Mouse (Mus musculus) heart, embryonic 12.5 days (tissue): ENCODE results near the gene Spag5. TPM values are rescaled to one million over a fixed set of nuclear protein-coding genes. Genes with fewer than 3 reads are reported as not detected.
"Not testable (repeated sequence)": the region's sequence is repeated elsewhere in the genome, so short reads cannot be mapped to it uniquely, and the experiment has no call there.

Experiments
- ATAC-seq: fragments of 200-750 bp; cut with Nextera tagmentation; 2 replicates; pipeline ENCODE4 v1.8.0; 2017; ENCODE audit warnings: moderate TSS enrichment, moderate library complexity; ENCODE audit not compliant: insufficient number of reproducible peaks, low FRiP score
- H3K27ac ChIP-seq: fragments of 300-500 bp; sonication (generic); 2 replicates; pipeline ENCODE4 v1.5.1; 2016; ENCODE audit warnings: mild to moderate bottlenecking, moderate library complexity; ENCODE audit not compliant: poor library complexity, severe bottlenecking
- H3K27me3 ChIP-seq: fragments of 300-500 bp; sonication (generic); replicated peaks from 2 replicates; pipeline ENCODE4 v1.6.1; 2016; ENCODE audit warnings: mild to moderate bottlenecking, moderate library complexity
- H3K36me3 ChIP-seq: fragments of 300-500 bp; sonication (generic); 2 replicates; pipeline ENCODE4 v1.6.1; 2016; ENCODE audit warnings: mild to moderate bottlenecking, moderate library complexity
- H3K4me1 ChIP-seq: fragments of 300-500 bp; sonication (generic); replicated peaks from 2 replicates; pipeline ENCODE4 v1.6.1; 2016; ENCODE audit warnings: mild to moderate bottlenecking
- H3K4me2 ChIP-seq: fragments of 300-500 bp; sonication (generic); 2 replicates; pipeline ENCODE4 v1.6.1; 2016; ENCODE audit warnings: mild to moderate bottlenecking, moderate library complexity
- H3K4me3 ChIP-seq: fragments of 300-500 bp; sonication (generic); 2 replicates; pipeline ENCODE4 v1.5.1; 2016; ENCODE audit warnings: mild to moderate bottlenecking
- H3K9ac ChIP-seq: fragments of 300-500 bp; sonication (generic); 2 replicates; pipeline ENCODE4 v1.6.1; 2016; ENCODE audit warnings: mild to moderate bottlenecking, moderate library complexity
- H3K9me3 ChIP-seq: fragments of 300-500 bp; sonication (generic); replicated peaks from 2 replicates; pipeline ENCODE4 v1.6.1; 2016; ENCODE audit warnings: mild to moderate bottlenecking, moderate library complexity
- WGBS: fragments of 180-500 bp; shearing (Covaris S2); methylation state at CpG from one replicate; pipeline ENCODE4 v1.1.7; 2016; 5-methylcytosine and 5-hydroxymethylcytosine counted together
- polyA plus RNA-seq: library from polyadenylated mRNA; unstranded; fragments of >200 nt; fragmentation: Nextera tagmentation; extraction: Ambion mirVana; gene quantifications from 2 replicates; pipeline ENCODE4 v1.2.1, GENCODE M21; 2016

Gene Spag5
- polyA plus RNA-seq: 27.2 and 34.0 TPM in 2 replicates

GRCm38 (mm10) chr11:78301357-78302084 is at the start of gene Spag5:
TSS of gene Spag5 (plus strand) at chr11:78301529.
- WGBS: under 1% methylated on average over 49 of the region's 49 CpGs
- H3K4me1 ChIP-seq: peaks cover 2% of the 10 kb centered on the region; the same call in 1 of the 2 replicates
- no peaks in the 10 kb centered on the region for H3K9me3 ChIP-seq
- H3K27me3 ChIP-seq: no peaks in the 10 kb centered on the region
- peak within 1 kb of the TSS; percentile 64 for H3K27ac ChIP-seq
- peak within 1 kb of the TSS; percentile 91 for H3K4me3 ChIP-seq
- ATAC-seq: peak; percentile 98
- peak within 1 kb of the TSS; percentile 92 for H3K4me2 ChIP-seq
- peak within 1 kb of the TSS; percentile 91 for H3K9ac ChIP-seq
- peaks cover 32% of the 10 kb centered on the region for H3K36me3 ChIP-seq

- no peak for ATAC-seq
- Histone ChIP-seq H3K9ac (no peak overlapping the region), H3K4me3 (no peak overlapping the region), H3K4me2 (no peak overlapping the region), H3K27me3 (peaks cover 4% of the 10 kb centered on the region), H3K27ac (no peak overlapping the region), H3K9me3 (no peaks in the 10 kb centered on the region), H3K4me1 (no peaks in the 10 kb centered on the region), H3K36me3 (peaks cover 31% of the 10 kb centered on the region)
- 94% methylated on average over 1 of the region's 1 CpGs for WGBS
Measured at GRCm38 (mm10) chr11:78256618-78257017, 44.7 kb upstream of the Spag5 start.

- no peaks in the 10 kb centered on the region for H3K9me3 ChIP-seq
- no peak overlapping the region for H3K9ac ChIP-seq
- peaks cover 27% of the 10 kb centered on the region for H3K36me3 ChIP-seq
- H3K4me3 ChIP-seq: peak overlapping the region; percentile 87
- no peak for ATAC-seq
- H3K27ac ChIP-seq: no peak overlapping the region
- 89% methylated on average over 2 of the region's 2 CpGs for WGBS
- peak overlapping the region; percentile 83 for H3K4me2 ChIP-seq
- peaks cover 4% of the 10 kb centered on the region for H3K27me3 ChIP-seq
- H3K4me1 ChIP-seq: peaks cover 9% of the 10 kb centered on the region
Measured at GRCm38 (mm10) chr11:78260489-78261258, 40.7 kb upstream of the Spag5 start.

- H3K4me3 ChIP-seq: peak within 1 kb of the TSS; percentile 87
- peaks cover 9% of the 10 kb centered on the region for H3K4me1 ChIP-seq
- peaks cover 4% of the 10 kb centered on the region for H3K27me3 ChIP-seq
- ATAC-seq: peak; percentile 98
- peak within 1 kb of the TSS; percentile 83 for H3K9ac ChIP-seq
- peak within 1 kb of the TSS; percentile 81 for H3K27ac ChIP-seq
- H3K4me2 ChIP-seq: peak within 1 kb of the TSS; percentile 83
- under 1% methylated on average over 104 of the region's 115 CpGs for WGBS
- H3K9me3 ChIP-seq: no peaks in the 10 kb centered on the region
- peaks cover 32% of the 10 kb centered on the region for H3K36me3 ChIP-seq
Measured at GRCm38 (mm10) chr11:78261380-78262352, 39.7 kb upstream of the Spag5 start, which contains the start of gene 2610507B11Rik. TSS of gene 2610507B11Rik (plus strand) at chr11:78261752.

GRCm38 (mm10) chr11:78262550-78262949 is 38.8 kb upstream of the Spag5 start:
- H3K4me3 ChIP-seq: peak overlapping the region; percentile 87
- H3K27ac ChIP-seq: no peak overlapping the region; the same call in 1 of the 2 replicates
- WGBS: 2% methylated on average over 8 of the region's 8 CpGs

GRCm38 (mm10) chr11:78265571-78265970 is 35.8 kb upstream of the Spag5 start:
- no peaks in the 10 kb centered on the region for H3K27me3 ChIP-seq
- ATAC-seq: no peak
- no peak overlapping the region for H3K27ac ChIP-seq
- H3K4me1 ChIP-seq: peaks cover 9% of the 10 kb centered on the region
- no peaks in the 10 kb centered on the region for H3K9me3 ChIP-seq
- peaks cover 67% of the 10 kb centered on the region for H3K36me3 ChIP-seq
- no peak overlapping the region for H3K4me2 ChIP-seq
- WGBS: 85% methylated on average over 6 of the region's 6 CpGs
- H3K9ac ChIP-seq: no peak overlapping the region
- no peak overlapping the region for H3K4me3 ChIP-seq

More at GRCm38 (mm10) chr11:78262550-78262949, 38.8 kb upstream of the Spag5 start:
- peaks cover 40% of the 10 kb centered on the region for H3K36me3 ChIP-seq
- H3K9me3 ChIP-seq: no peaks in the 10 kb centered on the region
- peak overlapping the region; percentile 83 for H3K4me2 ChIP-seq
- H3K9ac ChIP-seq: peak overlapping the region; percentile 67
- peaks cover 4% of the 10 kb centered on the region for H3K27me3 ChIP-seq
- no peak for ATAC-seq
- H3K4me1 ChIP-seq: peaks cover 9% of the 10 kb centered on the region

GRCm38 (mm10) chr11:78271986-78272385 is 29.3 kb upstream of the Spag5 start:
- Histone ChIP-seq H3K27me3 (no peaks in the 10 kb centered on the region), H3K4me3 (no peak overlapping the region), H3K36me3 (peaks cover 90% of the 10 kb centered on the region), H3K9me3 (no peaks in the 10 kb centered on the region), H3K9ac (no peak overlapping the region), H3K4me2 (no peak overlapping the region), H3K4me1 (no peaks in the 10 kb centered on the region), H3K27ac (no peak overlapping the region)
- 91% methylated on average over 13 of the region's 13 CpGs for WGBS
- ATAC-seq: no peak

GRCm38 (mm10) chr11:78275596-78275995 is 25.7 kb upstream of the Spag5 start:
- Histone ChIP-seq H3K36me3 (peaks cover 93% of the 10 kb centered on the region), H3K4me1 (no peaks in the 10 kb centered on the region), H3K27ac (no peak overlapping the region), H3K4me2 (no peak overlapping the region), H3K9me3 (no peaks in the 10 kb centered on the region), H3K27me3 (no peaks in the 10 kb centered on the region), H3K9ac (no peak overlapping the region), H3K4me3 (no peak overlapping the region)
- no peak for ATAC-seq
- WGBS: 98% methylated on average over 1 of the region's 1 CpGs

- not testable (repeated sequence) for H3K27me3 ChIP-seq, H3K9ac ChIP-seq, H3K4me1 ChIP-seq, H3K9me3 ChIP-seq, H3K27ac ChIP-seq, H3K4me2 ChIP-seq, H3K4me3 ChIP-seq, ATAC-seq
- WGBS: 94% methylated on average over 4 of the region's 4 CpGs
- peaks cover 95% of the 10 kb centered on the region for H3K36me3 ChIP-seq
Measured at GRCm38 (mm10) chr11:78276169-78276568, 25.2 kb upstream of the Spag5 start.

GRCm38 (mm10) chr11:78278853-78279252 is 22.5 kb upstream of the Spag5 start:
- no peak for ATAC-seq
- H3K27ac ChIP-seq: no peak overlapping the region
- H3K4me1 ChIP-seq: no peaks in the 10 kb centered on the region
- H3K4me3 ChIP-seq: no peak overlapping the region
- H3K4me2 ChIP-seq: no peak overlapping the region
- 78% methylated on average over 7 of the region's 7 CpGs for WGBS
- no peaks in the 10 kb centered on the region for H3K27me3 ChIP-seq
- no peaks in the 10 kb centered on the region for H3K9me3 ChIP-seq
- H3K36me3 ChIP-seq: peaks cover 95% of the 10 kb centered on the region
- H3K9ac ChIP-seq: no peak overlapping the region
